Mouse (Mus musculus): Measurements from ENCODE around the gene Setd4. TPM values are rescaled to one million over a fixed set of nuclear protein-coding genes. Genes with fewer than 3 reads are reported as not detected.

Gene Setd4
- polyA plus RNA-seq, 1 experiment from 2014 or later, result 20.3 TPM

DNA sequence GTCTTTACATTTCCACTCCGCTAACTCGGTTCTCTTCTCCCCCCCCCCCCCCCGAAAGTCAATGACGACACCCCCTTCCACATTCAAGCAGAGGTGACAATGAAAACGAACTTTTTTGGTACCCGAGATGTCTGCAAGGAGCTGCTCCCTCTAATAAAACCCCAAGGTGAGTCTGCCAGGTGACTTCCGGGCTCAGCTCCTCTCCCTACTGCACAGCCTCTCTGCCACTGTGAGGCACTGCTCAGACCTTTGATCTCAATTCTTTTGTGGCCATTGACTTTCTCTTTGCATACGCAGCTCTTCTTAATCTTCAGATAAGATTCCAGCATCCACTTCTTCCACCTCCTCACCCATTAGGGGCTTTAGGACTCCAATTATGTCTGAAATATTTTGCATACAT lies 4.9 kb upstream of the Setd4 start:
- peak overlapping the region; percentile 73 for H3K4me3 ChIP-seq (replicated peaks)
- H3K9me3 ChIP-seq, result no peaks in the 10 kb centered on the region
- no peak overlapping the region for H3K27ac ChIP-seq
- peaks cover 35% of the 10 kb centered on the region for H3K36me3 ChIP-seq
- H3K4me1 ChIP-seq (replicated peaks), result peaks cover 21% of the 10 kb centered on the region
- peak overlapping the region; percentile 79; the same call in 1 of the 2 replicates for H3K9ac ChIP-seq (replicated peaks)
- H3K4me2 ChIP-seq, result peak overlapping the region; percentile 88
- WGBS, result 71% methylated on average over 8 of the region's 8 CpGs
- no peak for ATAC-seq (ENCODE audit: insufficient number of reproducible peaks, insufficient read depth, low FRiP score, low TSS enrichment, low read depth)
- H3K27me3 ChIP-seq, result no peaks in the 10 kb centered on the region

DNA sequence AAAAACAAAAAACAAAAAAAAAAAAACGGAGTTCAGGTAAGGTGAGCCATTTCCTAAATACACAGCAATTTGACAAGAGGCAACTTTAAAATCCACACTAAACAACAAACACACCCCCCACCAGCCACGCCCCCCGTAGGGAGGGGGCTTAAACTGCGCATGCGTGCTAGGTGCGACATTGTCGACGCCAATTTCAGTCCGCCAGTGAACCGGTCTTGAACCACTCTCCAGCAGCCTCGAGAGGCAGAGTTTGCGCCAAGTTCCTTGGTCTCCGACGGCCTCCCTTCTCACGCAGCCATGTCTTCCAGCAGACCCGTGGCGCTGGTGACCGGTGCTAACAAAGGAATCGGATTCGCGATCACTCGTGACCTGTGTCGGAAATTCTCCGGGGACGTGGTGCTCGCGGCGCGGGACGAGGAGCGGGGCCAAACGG lies 3.8 kb upstream of the Setd4 start:
- Histone ChIP-seq H3K4me1 (replicated peaks) (peaks cover 24% of the 10 kb centered on the region), H3K27ac (peak overlapping the region; percentile 87)
- WGBS, result under 1% methylated on average over 32 of the region's 32 CpGs

DNA sequence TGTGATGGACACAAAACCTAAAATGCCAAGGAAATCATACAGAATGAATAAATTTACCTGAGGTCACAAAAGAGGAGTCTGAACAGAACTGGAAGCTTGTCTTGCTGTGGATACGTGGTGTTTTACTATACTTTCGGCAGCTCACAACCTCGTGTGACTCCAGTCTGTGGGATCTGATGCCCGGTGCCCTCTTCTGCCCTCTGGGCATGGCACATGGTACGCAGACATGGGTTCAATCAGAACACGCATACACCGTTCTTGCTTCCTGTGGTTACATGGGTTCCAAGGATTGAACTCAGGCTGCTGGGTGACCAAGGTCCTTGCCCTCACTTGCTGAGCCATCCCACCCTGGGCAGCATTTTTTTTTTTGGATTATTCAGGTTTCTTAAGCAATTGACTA lies 2.3 kb upstream of the Setd4 start:
- Histone ChIP-seq H3K4me2 (no peak overlapping the region), H3K36me3 (peaks cover 24% of the 10 kb centered on the region), H3K27me3 (no peaks in the 10 kb centered on the region), H3K4me3 (replicated peaks) (no peak overlapping the region), H3K9me3 (no peaks in the 10 kb centered on the region), H3K27ac (no peak overlapping the region), H3K4me1 (replicated peaks) (peaks cover 26% of the 10 kb centered on the region), H3K9ac (replicated peaks) (no peak overlapping the region)
- no peak for ATAC-seq (ENCODE audit: insufficient number of reproducible peaks, insufficient read depth, low FRiP score, low TSS enrichment, low read depth)
- 90% methylated on average over 7 of the region's 7 CpGs for WGBS

More for the DNA sequence above, 3.8 kb upstream of the Setd4 start:
- peak overlapping the region; percentile 73 for H3K4me3 ChIP-seq (replicated peaks)
- H3K9ac ChIP-seq (replicated peaks), result peak overlapping the region; percentile 79
- no peaks in the 10 kb centered on the region for H3K27me3 ChIP-seq
- H3K36me3 ChIP-seq, result peaks cover 35% of the 10 kb centered on the region
- H3K9me3 ChIP-seq, result no peaks in the 10 kb centered on the region
- no peak for ATAC-seq (ENCODE audit: insufficient number of reproducible peaks, insufficient read depth, low FRiP score, low TSS enrichment, low read depth)
- peak overlapping the region; percentile 88 for H3K4me2 ChIP-seq

DNA sequence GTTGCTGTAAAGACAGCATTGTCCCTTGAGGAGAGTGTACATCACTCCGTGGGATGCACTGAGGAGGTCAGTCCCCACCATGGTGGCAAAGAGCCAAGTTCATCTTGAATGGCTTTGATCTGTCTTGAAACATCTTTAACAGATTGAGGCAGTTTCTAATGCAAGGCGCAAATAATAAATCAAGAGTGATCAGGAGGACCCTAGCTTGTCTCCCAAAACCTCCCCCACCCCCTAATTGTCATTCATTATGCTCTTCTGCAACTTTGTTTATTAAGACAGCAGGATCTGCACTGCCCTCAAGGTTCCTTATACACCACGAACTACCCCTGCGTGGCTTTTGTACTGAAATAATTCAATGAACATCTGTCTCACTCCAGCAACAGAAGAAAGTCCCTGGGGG lies 1.7 kb upstream of the Setd4 start, which contains the start of gene Cbr1:
Gene Cbr1 (plus strand): TSS at position 301 of the 400 bp plus-strand sequence.
- no peak within 1 kb of the TSS for H3K27ac ChIP-seq
- peaks cover 26% of the 10 kb centered on the region for H3K4me1 ChIP-seq (replicated peaks)
- no peaks in the 10 kb centered on the region for H3K27me3 ChIP-seq
- no peak within 1 kb of the TSS for H3K9ac ChIP-seq (replicated peaks)
- peak within 1 kb of the TSS; percentile 81 for H3K4me2 ChIP-seq
- peaks cover 18% of the 10 kb centered on the region for H3K36me3 ChIP-seq
- 63% methylated on average over 4 of the region's 4 CpGs for WGBS
- no peak for ATAC-seq (ENCODE audit: insufficient number of reproducible peaks, insufficient read depth, low FRiP score, low TSS enrichment, low read depth)
- H3K9me3 ChIP-seq, result no peaks in the 10 kb centered on the region
- peak within 1 kb of the TSS; percentile 58 for H3K4me3 ChIP-seq (replicated peaks)

DNA sequence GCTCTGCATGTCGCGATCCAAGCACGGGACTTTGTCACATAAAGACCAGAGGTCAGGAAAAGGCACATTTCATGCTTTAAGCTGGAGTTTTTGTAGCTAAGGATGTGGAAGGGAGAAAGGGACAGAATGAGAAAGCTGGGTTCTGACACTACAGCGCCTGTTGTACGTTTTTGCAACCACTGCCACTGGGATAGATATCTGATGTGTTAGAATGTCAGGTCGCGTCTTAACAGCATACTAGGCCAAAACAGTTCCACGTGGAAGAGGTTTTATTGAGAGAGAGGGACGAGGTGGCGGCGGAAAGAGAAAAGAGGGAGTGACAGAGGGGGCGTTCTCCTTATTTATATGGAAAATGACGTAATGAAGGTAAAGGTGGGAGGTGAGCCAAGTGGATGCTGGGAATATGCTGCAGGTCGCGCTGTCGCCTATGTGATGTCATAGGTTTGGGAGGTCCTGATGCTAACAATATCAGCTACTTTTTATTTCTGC lies 662 bp upstream of the Setd4 start:
- peaks cover 26% of the 10 kb centered on the region for H3K4me1 ChIP-seq (replicated peaks)
- 2% methylated on average over 16 of the region's 16 CpGs for WGBS

DNA sequence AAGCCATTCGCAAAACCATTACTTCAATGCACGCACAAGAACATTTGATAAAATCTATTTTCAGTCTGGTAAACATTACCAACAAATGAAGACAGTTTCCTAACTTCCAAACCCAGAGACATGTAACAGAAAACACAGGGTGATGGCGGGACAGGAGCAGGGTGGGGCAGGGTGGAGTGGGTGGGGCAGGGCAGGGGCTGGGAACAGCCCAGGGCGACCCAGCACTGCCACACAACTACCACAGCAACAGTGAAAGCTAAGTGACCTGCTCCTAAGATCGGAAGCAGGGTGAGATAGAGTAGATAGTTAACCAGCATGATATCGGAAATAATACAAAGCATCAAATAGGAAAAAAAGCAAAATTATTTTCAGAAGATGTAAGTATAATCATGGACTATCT lies 4.4 kb downstream of the Setd4 start:
- WGBS, result 93% methylated on average over 6 of the region's 6 CpGs
- no peaks in the 10 kb centered on the region for H3K9me3 ChIP-seq
- H3K4me2 ChIP-seq, result no peak overlapping the region
- H3K4me3 ChIP-seq (replicated peaks), result no peak overlapping the region
- H3K27ac ChIP-seq, result no peak overlapping the region
- no peak overlapping the region for H3K9ac ChIP-seq (replicated peaks)
- H3K36me3 ChIP-seq, result peaks cover 43% of the 10 kb centered on the region
- no peaks in the 10 kb centered on the region for H3K27me3 ChIP-seq
- peaks cover 6% of the 10 kb centered on the region for H3K4me1 ChIP-seq (replicated peaks)
- ATAC-seq (ENCODE audit: insufficient number of reproducible peaks, insufficient read depth, low FRiP score, low TSS enrichment, low read depth), result no peak

More for the DNA sequence above, 662 bp upstream of the Setd4 start:
- Histone ChIP-seq H3K27ac (peak overlapping the region; percentile 94), H3K4me3 (replicated peaks) (peak overlapping the region; percentile 58), H3K36me3 (peaks cover 8% of the 10 kb centered on the region; the same call in 1 of the 2 replicates), H3K9ac (replicated peaks) (peak overlapping the region; percentile 69; the same call in 1 of the 2 replicates), H3K9me3 (no peaks in the 10 kb centered on the region), H3K27me3 (no peaks in the 10 kb centered on the region), H3K4me2 (peak overlapping the region; percentile 81)
- ATAC-seq (ENCODE audit: insufficient number of reproducible peaks, insufficient read depth, low FRiP score, low TSS enrichment, low read depth), result no peak

DNA sequence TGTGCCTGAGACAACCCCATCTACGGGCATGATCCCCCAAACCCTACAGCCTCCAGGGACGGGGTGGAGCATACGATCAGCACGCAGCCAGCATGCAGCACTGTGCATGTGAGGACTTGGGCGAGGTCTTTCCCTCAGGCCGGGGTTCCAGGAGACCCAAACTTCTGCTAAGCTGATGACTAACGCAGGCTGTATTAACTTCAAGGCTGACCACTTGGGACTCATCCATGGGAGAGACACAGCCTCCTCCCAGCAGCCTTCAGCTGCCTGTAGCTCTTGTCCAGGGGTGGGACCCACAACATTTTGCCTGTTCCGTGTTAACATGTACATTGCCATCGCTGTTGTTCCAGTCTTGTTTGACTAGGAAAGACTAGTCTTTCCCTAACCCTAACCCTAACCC lies 6.3 kb downstream of the Setd4 start:
- no peaks in the 10 kb centered on the region for H3K9me3 ChIP-seq
- no peak for ATAC-seq (ENCODE audit: insufficient number of reproducible peaks, insufficient read depth, low FRiP score, low TSS enrichment, low read depth)
- no peak overlapping the region for H3K9ac ChIP-seq (replicated peaks)
- no peak overlapping the region for H3K27ac ChIP-seq
- no peak overlapping the region for H3K4me3 ChIP-seq (replicated peaks)
- peaks cover 58% of the 10 kb centered on the region for H3K36me3 ChIP-seq
- H3K4me2 ChIP-seq, result no peak overlapping the region
- H3K27me3 ChIP-seq, result no peaks in the 10 kb centered on the region
- H3K4me1 ChIP-seq (replicated peaks), result 0 out of 2 replicates have a peak, but pooled peaks cover under 1% of the 10 kb centered on the region
- WGBS, result 93% methylated on average over 9 of the region's 9 CpGs

DNA sequence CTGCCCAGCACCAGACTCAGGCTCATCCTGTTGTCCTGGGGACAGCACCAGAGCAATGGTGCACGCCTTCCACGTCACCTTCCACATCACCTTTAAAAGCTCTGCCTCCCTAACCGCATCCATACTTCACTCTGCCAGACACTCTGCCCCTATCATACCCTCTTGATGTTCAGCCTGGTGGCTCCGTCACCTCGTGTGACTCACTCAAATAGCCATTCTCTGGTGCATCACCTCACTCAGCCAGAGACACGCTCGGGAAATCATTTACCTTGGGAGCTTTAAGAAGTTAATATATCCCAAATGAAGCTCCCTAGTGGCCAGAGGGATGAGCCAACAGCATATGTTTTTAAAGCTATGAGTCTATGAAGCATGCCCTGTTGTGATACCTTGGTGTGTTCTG lies 7.1 kb downstream of the Setd4 start:
- no peak overlapping the region for H3K27ac ChIP-seq
- no peak overlapping the region for H3K9ac ChIP-seq (replicated peaks)
- no peak overlapping the region for H3K4me2 ChIP-seq
- H3K9me3 ChIP-seq, result no peaks in the 10 kb centered on the region
- H3K4me3 ChIP-seq (replicated peaks), result no peak overlapping the region
- no peaks in the 10 kb centered on the region for H3K4me1 ChIP-seq (replicated peaks)
- H3K27me3 ChIP-seq, result no peaks in the 10 kb centered on the region
- no peak for ATAC-seq (ENCODE audit: insufficient number of reproducible peaks, insufficient read depth, low FRiP score, low TSS enrichment, low read depth)
- WGBS, result 91% methylated on average over 7 of the region's 7 CpGs
- H3K36me3 ChIP-seq, result peaks cover 59% of the 10 kb centered on the region

DNA sequence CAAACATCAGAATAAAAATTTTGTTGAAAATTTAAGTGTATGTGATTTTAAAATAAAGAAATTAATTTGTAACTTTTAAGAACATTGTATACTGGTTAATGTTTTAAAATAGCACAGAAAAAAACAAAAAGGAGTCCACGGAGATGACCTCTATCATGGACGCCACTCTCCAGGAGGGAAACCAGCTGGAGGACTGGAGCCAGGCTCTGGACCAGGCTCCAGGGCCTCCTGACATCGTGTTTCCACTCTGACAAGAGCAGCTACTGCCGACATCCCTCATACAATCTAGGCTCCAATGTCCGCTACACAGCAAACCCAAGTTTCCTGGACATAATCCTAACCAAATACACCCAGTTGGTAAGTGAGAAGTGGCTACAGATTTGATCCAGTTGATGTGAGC lies 8.1 kb downstream of the Setd4 start:
- no peak overlapping the region for H3K4me2 ChIP-seq
- no peaks in the 10 kb centered on the region for H3K9me3 ChIP-seq
- no peak overlapping the region for H3K27ac ChIP-seq
- no peak overlapping the region for H3K9ac ChIP-seq (replicated peaks)
- no peak for ATAC-seq (ENCODE audit: insufficient number of reproducible peaks, insufficient read depth, low FRiP score, low TSS enrichment, low read depth)
- 89% methylated on average over 5 of the region's 5 CpGs for WGBS
- H3K36me3 ChIP-seq, result peaks cover 64% of the 10 kb centered on the region
- H3K4me3 ChIP-seq (replicated peaks), result no peak overlapping the region
- no peaks in the 10 kb centered on the region for H3K4me1 ChIP-seq (replicated peaks)
- no peaks in the 10 kb centered on the region for H3K27me3 ChIP-seq

DNA sequence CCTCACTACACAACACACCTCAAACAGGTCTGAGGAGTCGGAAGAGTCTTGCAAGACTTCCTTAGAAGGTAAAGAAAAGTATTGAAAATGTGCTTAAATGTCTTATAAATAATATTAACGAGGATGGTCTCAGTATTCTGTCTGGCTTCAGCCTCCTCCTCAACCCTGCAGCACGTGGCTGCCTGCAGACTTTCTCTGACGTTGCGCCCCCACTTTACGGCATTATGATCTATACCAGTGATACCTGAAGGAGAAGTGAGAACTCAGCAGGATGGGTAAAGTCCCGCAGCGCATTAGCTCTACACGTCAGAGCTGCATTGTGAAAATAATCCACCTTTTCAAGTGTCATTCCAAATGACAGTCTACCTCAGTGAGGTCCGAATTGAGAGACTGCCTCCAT lies 9.4 kb downstream of the Setd4 start:
- no peak overlapping the region for H3K9ac ChIP-seq (replicated peaks)
- no peak for ATAC-seq (ENCODE audit: insufficient number of reproducible peaks, insufficient read depth, low FRiP score, low TSS enrichment, low read depth)
- 93% methylated on average over 10 of the region's 10 CpGs for WGBS
- H3K27ac ChIP-seq, result no peak overlapping the region
- H3K4me1 ChIP-seq (replicated peaks), result no peaks in the 10 kb centered on the region
- H3K36me3 ChIP-seq, result peaks cover 76% of the 10 kb centered on the region
- H3K9me3 ChIP-seq, result no peaks in the 10 kb centered on the region
- H3K4me3 ChIP-seq (replicated peaks), result no peak overlapping the region
- H3K4me2 ChIP-seq, result no peak overlapping the region
- no peaks in the 10 kb centered on the region for H3K27me3 ChIP-seq

DNA sequence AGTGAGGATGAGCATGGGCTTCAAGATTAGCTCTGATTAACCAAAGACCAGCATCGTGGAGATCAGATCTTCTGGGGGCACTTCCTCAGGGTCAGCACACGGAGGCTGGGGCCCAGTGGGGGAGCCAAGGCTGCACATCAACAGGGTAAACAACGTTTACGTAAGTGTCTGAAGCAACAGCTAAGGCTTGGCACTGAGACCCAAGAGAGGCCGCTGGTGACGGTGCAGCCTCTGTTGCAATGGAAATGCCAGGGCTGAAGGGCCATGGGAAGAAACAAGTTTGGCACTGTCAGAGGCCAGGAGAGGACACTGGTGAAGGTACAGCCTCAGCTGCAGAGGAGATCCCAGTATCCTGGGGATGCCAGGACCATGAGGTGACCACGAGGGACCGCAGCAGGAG lies 10.5 kb downstream of the Setd4 start:
- Histone ChIP-seq H3K9ac (replicated peaks) (no peak overlapping the region), H3K4me2 (no peak overlapping the region), H3K9me3 (no peaks in the 10 kb centered on the region), H3K27me3 (no peaks in the 10 kb centered on the region), H3K36me3 (peaks cover 71% of the 10 kb centered on the region), H3K4me3 (replicated peaks) (no peak overlapping the region), H3K4me1 (replicated peaks) (no peaks in the 10 kb centered on the region), H3K27ac (no peak overlapping the region)
- no peak for ATAC-seq (ENCODE audit: insufficient number of reproducible peaks, insufficient read depth, low FRiP score, low TSS enrichment, low read depth)
- 94% methylated on average over 8 of the region's 8 CpGs for WGBS

DNA sequence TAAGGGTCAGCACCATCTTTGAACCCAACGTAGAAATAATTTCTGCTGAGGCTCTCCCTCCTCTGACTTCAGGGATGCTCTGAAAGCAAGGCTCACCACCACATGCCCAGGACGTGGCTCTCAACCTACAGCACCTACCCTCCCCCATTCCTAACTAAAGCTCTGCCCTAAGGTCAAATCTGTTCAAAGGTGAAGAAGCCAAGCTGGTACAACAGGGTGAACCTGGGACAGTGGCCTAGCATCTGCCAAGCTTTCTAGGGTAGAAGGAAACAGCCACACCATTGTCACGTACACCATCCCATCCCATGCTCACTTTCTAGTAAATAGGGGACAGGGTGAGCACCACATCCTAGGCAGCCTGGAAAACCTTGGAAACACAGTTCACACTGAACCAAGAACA lies 11.2 kb downstream of the Setd4 start:
- no peak overlapping the region for H3K9ac ChIP-seq (replicated peaks)
- ATAC-seq (ENCODE audit: insufficient number of reproducible peaks, insufficient read depth, low FRiP score, low TSS enrichment, low read depth), result no peak
- no peaks in the 10 kb centered on the region for H3K27me3 ChIP-seq
- H3K4me3 ChIP-seq (replicated peaks), result no peak overlapping the region
- H3K4me2 ChIP-seq, result no peak overlapping the region
- H3K36me3 ChIP-seq, result peaks cover 65% of the 10 kb centered on the region
- H3K9me3 ChIP-seq, result no peaks in the 10 kb centered on the region
- 94% methylated on average over 3 of the region's 3 CpGs for WGBS
- H3K27ac ChIP-seq, result no peak overlapping the region
- H3K4me1 ChIP-seq (replicated peaks), result 0 out of 2 replicates have a peak, but pooled peaks cover 3% of the 10 kb centered on the region
